Mouse (Mus musculus): ENCODE measurements around the gene Gm17027. TPM values are rescaled to one million over a fixed set of nuclear protein-coding genes. Genes with fewer than 3 reads are reported as not detected.
"Not testable (repeated sequence)": the region's sequence is repeated elsewhere in the genome, so short reads cannot be mapped to it uniquely, and the experiment has no call there.

Gene Gm17027
- not detected in 2 replicates for polyA plus RNA-seq (2015; fragmentation: Nextera tagmentation; extraction: Ambion mirVana)

- not testable (repeated sequence) for DNase-seq (ENCODE audit: low spot score)
Measured at GRCm38 (mm10) chr14:42162522-42162921, at the start of gene Gm17027. Gene Gm17027 (minus strand): TSS chr14:42162622.

GRCm38 (mm10) chr14:42190691-42191090 lies 28.3 kb upstream of the Gm17027 start, which contains the start of gene Gm3573:
Gene Gm3573 (minus strand): TSS chr14:42190791.
- DNase-seq (ENCODE audit: low spot score), result not testable (repeated sequence)

DNA sequence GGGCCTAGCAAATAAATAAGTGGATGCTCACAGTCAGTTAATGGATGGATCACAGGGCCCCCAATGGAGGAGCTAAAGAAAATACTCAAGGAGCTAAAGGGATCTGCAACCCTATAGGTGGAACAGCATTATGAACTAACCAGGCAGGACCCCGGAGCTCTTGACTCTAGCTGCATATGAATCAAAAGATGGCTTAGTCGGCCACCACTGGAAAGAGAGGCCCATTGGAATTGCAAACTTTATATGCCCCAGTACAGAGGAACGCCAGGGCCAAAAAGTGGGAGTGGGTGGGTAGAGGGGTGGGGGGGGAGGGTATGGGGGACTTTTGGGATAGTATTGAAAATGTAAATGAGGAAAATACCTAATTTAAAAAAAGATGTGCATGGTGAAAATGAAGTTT lies 21.5 kb upstream of the Gm17027 start:
- not testable (repeated sequence) for DNase-seq (ENCODE audit: low spot score)

- not testable (repeated sequence) for DNase-seq (ENCODE audit: low spot score)
Measured at GRCm38 (mm10) chr14:42134571-42134970, 27.9 kb downstream of the Gm17027 start.

GRCm38 (mm10) chr14:42133806-42134205 lies 28.6 kb downstream of the Gm17027 start:
- not testable (repeated sequence) for DNase-seq (ENCODE audit: low spot score)

GRCm38 (mm10) chr14:42117269-42117668 lies 45.2 kb downstream of the Gm17027 start, which contains the start of gene Gm7951:
Gene Gm7951 (minus strand): TSS chr14:42117369.
- DNase-seq (ENCODE audit: low spot score), result not testable (repeated sequence)

Other genes with a start within 250 kb of the Gm17027 start
- not detected in 2 replicates for gene 1700049E17Rik1, start 237.7 kb downstream of the Gm17027 start, polyA plus RNA-seq (2015; fragmentation: Nextera tagmentation; extraction: Ambion mirVana)
- gene 1700024B05Rik, start 218.6 kb downstream of the Gm17027 start, polyA plus RNA-seq (2015; fragmentation: Nextera tagmentation; extraction: Ambion mirVana), result not detected in 2 replicates
- gene Gm6401, start 194.7 kb downstream of the Gm17027 start, polyA plus RNA-seq (2015; fragmentation: Nextera tagmentation; extraction: Ambion mirVana), result not detected in 2 replicates
- not detected in 2 replicates for gene Gm3543, start 179.3 kb downstream of the Gm17027 start, polyA plus RNA-seq (2015; fragmentation: Nextera tagmentation; extraction: Ambion mirVana)
- not detected in 2 replicates for gene Gm7951, start 45.3 kb downstream of the Gm17027 start, polyA plus RNA-seq (2015; fragmentation: Nextera tagmentation; extraction: Ambion mirVana)
- not detected in 2 replicates for gene Gm3573, start 28.2 kb upstream of the Gm17027 start, polyA plus RNA-seq (2015; fragmentation: Nextera tagmentation; extraction: Ambion mirVana)
- not detected in 2 replicates for gene Gm17026, start 97.4 kb upstream of the Gm17027 start, polyA plus RNA-seq (2015; fragmentation: Nextera tagmentation; extraction: Ambion mirVana)
- gene Gm9611, start 134.7 kb upstream of the Gm17027 start, polyA plus RNA-seq (2015; fragmentation: Nextera tagmentation; extraction: Ambion mirVana), result not detected in 2 replicates
- gene Gm7995, start 147.6 kb upstream of the Gm17027 start, polyA plus RNA-seq (2015; fragmentation: Nextera tagmentation; extraction: Ambion mirVana), result not detected in 2 replicates

Measured in thymus, postnatal 0 days (tissue).